Comparison of ENCODE assay signal across 15 mouse cellular contexts in genomic region chr10:111234450-111235288, GRCm38 (mm10).
DNase-seq lines count a peak whose midpoint lies in the region; ATAC-seq lines count a peak whose summit lies in the region.
"Had no signal": no experiment of that assay in that cellular context is flagged by ENCODE, and none has a peak within 500 bp of the region (broad histone marks: within the 10 kb centered on the region; RNA-seq: fewer than 3 reads in every experiment).

No protein-coding gene starts in this region.

- peak; percentile 81; the same call in 1 of the 2 replicates for ATAC-seq in kidney, embryonic 16.5 days (ENCODE audit: low FRiP score, low TSS enrichment)
- ATAC-seq in activated CD4-positive, CD25-positive, alpha-beta regulatory T cell, adult 4 months = peak; percentile 92
- ATAC-seq in neural tube, embryonic 15.5 days (ENCODE audit: low FRiP score) = no peak
- ATAC-seq: hindbrain, embryonic 16.5 days had no signal

- peak; percentile 75 to 87 for DNase-seq in adrenal gland, adult (ENCODE audit: inconsistent age in 2 of 2, low spot score in 1 of 2)
- DNase-seq in adrenal gland, adult 18-20 months (ENCODE audit: low spot score in 2 of 2) = no peak
- DNase-seq in kidney, postnatal 14 days = no peak
- peak; percentile 33 for DNase-seq in naive thymus-derived CD4-positive, alpha-beta T cell, adult 2 months (ENCODE audit: low read depth)
- DNase-seq in gastrocnemius, postnatal 4 days (ENCODE audit: low spot score in 2 of 2) = no peak
- DNase-seq: cerebellum, postnatal 10 days; lung, embryonic 14.5 days; right cerebral cortex, postnatal 14 days had no signal

- no peak overlapping the region for H3K4me3 ChIP-seq in kidney, embryonic 16.5 days (ENCODE audit: low read length)
- no peak overlapping the region for H3K4me3 ChIP-seq in neural tube, embryonic 15.5 days (replicated peaks)
- H3K4me3 ChIP-seq: erythroblast, embryonic 14.5 days; limb, embryonic 15.5 days had no signal

- H3K9me3 ChIP-seq in kidney, embryonic 16.5 days (ENCODE audit: low read length) = no peaks in the 10 kb centered on the region
- no peaks in the 10 kb centered on the region for H3K9me3 ChIP-seq in neural tube, embryonic 15.5 days (replicated peaks)
- H3K9me3 ChIP-seq: G1E; limb, embryonic 15.5 days had no signal

- no peaks in the 10 kb centered on the region for H3K27me3 ChIP-seq in kidney, embryonic 16.5 days (ENCODE audit: insufficient read depth, low read length)
- no peaks in the 10 kb centered on the region for H3K27me3 ChIP-seq in neural tube, embryonic 15.5 days (replicated peaks)
- H3K27me3 ChIP-seq: limb, embryonic 15.5 days had no signal

- no peaks in the 10 kb centered on the region for H3K36me3 ChIP-seq in kidney, embryonic 16.5 days (ENCODE audit: insufficient read depth, low read length)
- H3K36me3 ChIP-seq in neural tube, embryonic 15.5 days = no peaks in the 10 kb centered on the region
- H3K36me3 ChIP-seq: limb, embryonic 15.5 days had no signal

- WGBS in kidney, embryonic 16.5 days = 20% methylated on average over 6 of the region's 6 CpGs
- 47% methylated on average over 6 of the region's 6 CpGs for WGBS in neural tube, embryonic 15.5 days

- peaks cover 10% of the 10 kb centered on the region for H3K4me1 ChIP-seq in kidney, embryonic 16.5 days (ENCODE audit: insufficient read depth, low read length)
- 0 out of 2 replicates have a peak, but pooled peaks cover 3% of the 10 kb centered on the region for H3K4me1 ChIP-seq in neural tube, embryonic 15.5 days

- no peak overlapping the region for H3K9ac ChIP-seq in kidney, embryonic 16.5 days (replicated peaks; ENCODE audit: low read length)
- no peak overlapping the region for H3K9ac ChIP-seq in neural tube, embryonic 15.5 days (replicated peaks)
- H3K9ac ChIP-seq: limb, embryonic 15.5 days; lung, embryonic 14.5 days had no signal

- no peak overlapping the region for H3K4me2 ChIP-seq in kidney, embryonic 16.5 days (replicated peaks; ENCODE audit: low read depth, low read length)
- no peak overlapping the region for H3K4me2 ChIP-seq in neural tube, embryonic 15.5 days
- H3K4me2 ChIP-seq: limb, embryonic 15.5 days; lung, embryonic 14.5 days had no signal

- no peak overlapping the region for H3K27ac ChIP-seq in kidney, embryonic 16.5 days (ENCODE audit: low read length)
- no peak overlapping the region for H3K27ac ChIP-seq in neural tube, embryonic 15.5 days (replicated peaks)
- H3K27ac ChIP-seq: limb, embryonic 15.5 days had no signal

Comparison
In these comparisons a context has a peak if more than half of its experiments do, and no peak if none do; other contexts are left out.
1. DNase-seq: peak in adrenal gland, adult (2 of 2) and naive thymus-derived CD4-positive, alpha-beta T cell, adult 2 months (single experiment); none in adrenal gland, adult 18-20 months (0 of 2), kidney, postnatal 14 days (single experiment) and gastrocnemius, postnatal 4 days (0 of 2).